Mouse (Mus musculus) heart, embryonic 16.5 days (tissue): ENCODE data around the gene Mob2. TPM values are rescaled to one million over a fixed set of nuclear protein-coding genes. Genes with fewer than 3 reads are reported as not detected.
A peak's percentile ranks its signal among the peaks of the same experiment; 100 is the strongest.

Source experiments
- ATAC-seq: fragments of 200-750 bp; cut with Nextera tagmentation; replicated peaks from 2 replicates; pipeline ENCODE4 v1.8.0; 2017; ENCODE audit warnings: moderate number of reproducible peaks; ENCODE audit not compliant: insufficient read depth, low FRiP score; ENCODE audit errors: extremely low read depth
- H3K27ac ChIP-seq: fragments of 300-500 bp; sonication (generic); 2 replicates; pipeline ENCODE4 v1.5.1; 2014; ENCODE audit warnings: mild to moderate bottlenecking, low read length, control low read depth, moderate library complexity
- H3K27me3 ChIP-seq: fragments of 300-500 bp; sonication (generic); 2 replicates; pipeline ENCODE4 v1.6.1; 2014; ENCODE audit warnings: low read length, mixed read lengths; ENCODE audit not compliant: control insufficient read depth, insufficient read depth
- H3K36me3 ChIP-seq: fragments of 300-500 bp; sonication (generic); 2 replicates; pipeline ENCODE4 v1.6.1; 2014; ENCODE audit not compliant: control insufficient read depth, insufficient read depth
- H3K4me1 ChIP-seq: fragments of 300-500 bp; sonication (generic); 2 replicates; pipeline ENCODE4 v1.6.1; 2014; ENCODE audit warnings: low read length, mixed read lengths; ENCODE audit not compliant: control insufficient read depth, insufficient read depth
- H3K4me2 ChIP-seq: fragments of 300-500 bp; sonication (generic); 2 replicates; pipeline ENCODE4 v1.6.1; 2014; ENCODE audit warnings: low read depth, mild to moderate bottlenecking, control low read depth, low read length
- H3K4me3 ChIP-seq: fragments of 300-500 bp; sonication (generic); 2 replicates; pipeline ENCODE4 v1.5.1; 2014; ENCODE audit warnings: mild to moderate bottlenecking, control low read depth, low read length
- H3K9ac ChIP-seq: fragments of 300-500 bp; sonication (generic); 2 replicates; pipeline ENCODE4 v1.6.1; 2014; ENCODE audit warnings: low read length, control low read depth
- H3K9me3 ChIP-seq: fragments of 300-500 bp; sonication (generic); replicated peaks from 2 replicates; pipeline ENCODE4 v1.6.1; 2016; ENCODE audit warnings: low read length; ENCODE audit not compliant: control insufficient read depth
- WGBS: fragments of 180-500 bp; shearing (Covaris S2); extraction: QIAGEN DNeasy Blood & Tissue Kit; methylation state at CpG from one replicate; pipeline ENCODE4 v1.1.7; 2014; 5-methylcytosine and 5-hydroxymethylcytosine counted together
- polyA plus RNA-seq: library from polyadenylated mRNA; unstranded; fragments of >200 nt; fragmentation: Nextera tagmentation; extraction: Ambion mirVana; gene quantifications from 2 replicates; pipeline ENCODE4 v1.2.1, GENCODE M21; 2015

Mob2 gene
- polyA plus RNA-seq: 54.3 and 56.3 TPM in 2 replicates

DNA sequence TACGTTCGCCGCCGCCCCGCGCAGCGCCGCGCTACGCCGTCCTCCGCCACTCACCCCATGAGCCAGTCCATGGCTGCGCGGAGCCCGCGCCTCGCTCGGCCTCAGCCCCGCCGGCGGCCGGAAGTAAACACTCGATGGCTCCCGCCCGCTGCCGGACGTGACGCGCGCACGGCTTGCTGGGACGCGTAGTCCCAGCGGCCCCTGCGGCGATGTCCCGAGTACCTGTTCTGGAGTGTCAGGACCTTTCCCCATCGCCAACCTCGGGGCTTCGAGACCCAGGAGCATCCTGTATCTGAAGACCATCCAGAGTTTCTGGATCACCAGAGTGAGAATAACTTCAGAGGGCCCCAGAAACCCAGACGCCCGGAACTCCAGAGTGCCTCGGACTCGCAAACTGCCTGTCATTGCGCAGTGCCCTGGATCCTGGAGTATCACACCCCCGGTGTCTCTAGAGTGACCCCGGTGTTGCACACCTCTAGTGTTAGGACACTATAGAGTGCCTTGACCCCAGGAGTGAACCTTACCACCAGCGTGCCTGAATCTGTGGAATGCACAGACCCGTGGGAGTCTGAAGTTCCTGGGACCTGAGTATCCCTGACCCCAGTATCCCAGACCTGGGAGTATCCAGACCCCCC, at the start of gene Mob2:
Gene Mob2, minus strand, starts transcription at position 135 of the 635 bp plus-strand sequence.
- H3K9ac ChIP-seq: peak within 1 kb of the TSS; percentile 88
- peak; percentile 96 for ATAC-seq

DNA sequence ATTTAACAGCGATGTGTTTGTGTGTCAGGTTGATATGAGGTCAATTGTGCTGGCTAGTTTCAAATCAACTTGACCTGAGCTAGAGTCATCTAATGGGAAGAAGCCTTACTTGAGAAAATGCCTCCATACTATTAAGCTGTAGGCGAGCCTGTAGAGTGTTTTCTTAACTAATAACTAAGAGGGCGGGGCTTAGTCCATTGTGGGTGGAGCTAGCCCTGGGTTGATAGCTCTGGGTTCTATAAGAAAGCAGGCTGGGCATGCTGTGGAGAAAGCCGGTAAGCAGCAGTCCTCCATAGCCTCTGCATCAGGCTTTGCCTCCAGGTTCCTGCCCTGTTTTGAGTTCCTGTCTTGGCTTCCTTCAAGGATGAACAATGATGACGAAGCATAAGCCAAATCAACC, 43.9 kb upstream of the Mob2 start:
- H3K27ac ChIP-seq: no peak overlapping the region
- H3K36me3 ChIP-seq: no peaks in the 10 kb centered on the region
- no peaks in the 10 kb centered on the region for H3K4me1 ChIP-seq
- no peak for ATAC-seq
- H3K9ac ChIP-seq: no peak overlapping the region
- H3K27me3 ChIP-seq: no peaks in the 10 kb centered on the region
- WGBS: 40% methylated on average over 5 of the region's 5 CpGs
- H3K9me3 ChIP-seq: no peaks in the 10 kb centered on the region
- H3K4me2 ChIP-seq: no peak overlapping the region
- H3K4me3 ChIP-seq: no peak overlapping the region

More for the DNA sequence above, at the start of gene Mob2:
- peaks cover 25% of the 10 kb centered on the region for H3K4me1 ChIP-seq
- H3K27ac ChIP-seq: peak within 1 kb of the TSS; percentile 72
- no peaks in the 10 kb centered on the region for H3K9me3 ChIP-seq
- H3K36me3 ChIP-seq: 0 out of 2 replicates have a peak, but pooled peaks cover 4% of the 10 kb centered on the region
- H3K27me3 ChIP-seq: no peaks in the 10 kb centered on the region
- H3K4me3 ChIP-seq: peak within 1 kb of the TSS; percentile 79
- under 1% methylated on average over 49 of the region's 49 CpGs for WGBS
- H3K4me2 ChIP-seq: peak within 1 kb of the TSS; percentile 77

DNA sequence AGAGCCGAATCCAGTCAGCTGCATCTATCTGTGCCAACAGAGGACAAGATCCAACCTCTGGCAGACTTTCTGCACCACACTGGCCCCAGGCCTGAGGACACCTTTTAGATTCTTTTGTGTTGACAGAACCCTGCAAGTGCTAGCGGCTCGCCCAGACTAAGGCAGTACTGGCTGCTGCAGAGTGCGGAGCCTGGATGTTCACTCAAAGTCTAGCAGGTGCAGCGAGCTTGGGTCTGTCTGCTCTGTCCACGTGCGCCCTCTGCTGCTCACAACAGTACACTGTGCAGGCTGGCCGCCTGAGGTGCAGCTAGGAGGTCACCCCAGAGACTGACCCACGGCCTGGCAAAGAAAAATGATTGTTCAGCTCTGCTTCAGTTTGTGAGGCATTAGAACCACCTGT, 36.9 kb upstream of the Mob2 start:
- Histone ChIP-seq H3K4me1 (peaks cover 17% of the 10 kb centered on the region), H3K4me2 (no peak overlapping the region), H3K9ac (no peak overlapping the region), H3K27me3 (peaks cover 11% of the 10 kb centered on the region), H3K36me3 (no peaks in the 10 kb centered on the region), H3K4me3 (no peak overlapping the region), H3K27ac (no peak overlapping the region), H3K9me3 (no peaks in the 10 kb centered on the region)
- 10% methylated on average over 9 of the region's 9 CpGs for WGBS
- ATAC-seq: peak; percentile 31; the same call in 1 of the 2 replicates

DNA sequence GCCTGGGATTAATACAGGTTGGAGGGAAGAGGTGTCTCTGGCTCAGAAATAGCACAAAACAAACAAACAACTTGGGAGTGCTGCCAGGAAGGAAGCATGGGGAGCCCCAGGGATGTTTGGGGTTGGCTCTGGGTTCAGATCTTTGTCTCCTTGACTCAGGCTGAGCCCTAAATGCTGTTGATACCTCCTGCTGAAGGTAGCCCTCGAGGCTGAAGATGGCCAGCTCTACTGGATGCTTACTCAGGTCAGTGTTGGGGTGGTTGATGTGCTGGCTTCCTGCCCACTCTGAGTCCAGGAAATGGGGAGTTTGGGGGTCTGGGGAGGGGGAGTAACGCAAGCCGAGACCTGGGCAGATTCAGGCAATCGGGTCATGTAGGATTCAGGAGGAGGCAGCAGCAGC, 35.8 kb upstream of the Mob2 start:
- no peak overlapping the region for H3K27ac ChIP-seq
- H3K4me2 ChIP-seq: no peak overlapping the region
- H3K36me3 ChIP-seq: no peaks in the 10 kb centered on the region
- H3K9ac ChIP-seq: no peak overlapping the region
- H3K4me1 ChIP-seq: peaks cover 24% of the 10 kb centered on the region
- no peaks in the 10 kb centered on the region for H3K9me3 ChIP-seq
- no peak overlapping the region for H3K4me3 ChIP-seq
- WGBS: 60% methylated on average over 4 of the region's 4 CpGs
- ATAC-seq: no peak
- peaks cover 11% of the 10 kb centered on the region for H3K27me3 ChIP-seq

DNA sequence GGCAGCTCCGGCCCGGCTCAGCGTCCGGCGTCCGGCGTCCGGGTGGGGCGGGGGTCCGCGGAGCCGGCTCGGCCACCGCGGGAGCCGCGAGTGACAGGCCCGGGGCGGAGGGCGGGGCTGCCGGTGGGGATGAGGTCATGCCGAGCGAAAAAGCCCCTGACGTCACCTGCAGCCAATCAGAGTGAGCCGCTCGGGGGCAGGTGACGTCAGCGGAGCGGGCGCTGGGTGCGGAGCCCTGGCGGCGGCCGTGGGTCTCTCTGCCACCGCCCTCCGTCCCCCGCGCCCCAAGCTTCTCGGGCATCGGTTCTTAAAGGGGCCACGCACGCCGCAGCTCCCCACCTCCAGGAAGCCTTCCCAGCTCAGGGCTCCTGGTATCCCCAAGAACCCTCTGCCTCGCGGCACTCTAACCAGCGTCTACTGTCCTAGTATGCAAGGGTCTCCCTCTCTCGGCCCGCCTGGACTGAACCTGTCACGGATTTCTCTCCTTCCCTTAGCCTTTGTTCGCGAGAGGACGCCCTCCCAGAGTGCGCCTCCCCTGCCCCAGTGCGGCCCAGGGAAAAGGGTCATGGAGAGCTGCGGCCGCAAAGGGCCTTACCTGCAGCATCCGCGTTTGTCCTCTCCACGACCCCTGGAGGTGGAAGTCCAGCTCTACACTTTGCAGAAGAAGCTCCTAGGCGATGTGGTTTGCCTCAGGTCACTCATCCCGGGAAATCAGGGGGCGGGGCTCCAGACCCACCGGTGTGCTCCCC, 34.5 kb upstream of the Mob2 start, which contains the start of gene Dusp8:
Gene Dusp8, minus strand, starts transcription at position 661 of the 749 bp plus-strand sequence.
- H3K27me3 ChIP-seq: peaks cover 11% of the 10 kb centered on the region
- H3K36me3 ChIP-seq: no peaks in the 10 kb centered on the region
- H3K9ac ChIP-seq: peak within 1 kb of the TSS; percentile 85
- H3K4me1 ChIP-seq: peaks cover 27% of the 10 kb centered on the region
- peak; percentile 91 for ATAC-seq
- peak within 1 kb of the TSS; percentile 92 for H3K4me2 ChIP-seq
- no peaks in the 10 kb centered on the region for H3K9me3 ChIP-seq
- peak within 1 kb of the TSS; percentile 72 for H3K27ac ChIP-seq
- WGBS: under 1% methylated on average over 60 of the region's 63 CpGs
- peak within 1 kb of the TSS; percentile 79 for H3K4me3 ChIP-seq

DNA sequence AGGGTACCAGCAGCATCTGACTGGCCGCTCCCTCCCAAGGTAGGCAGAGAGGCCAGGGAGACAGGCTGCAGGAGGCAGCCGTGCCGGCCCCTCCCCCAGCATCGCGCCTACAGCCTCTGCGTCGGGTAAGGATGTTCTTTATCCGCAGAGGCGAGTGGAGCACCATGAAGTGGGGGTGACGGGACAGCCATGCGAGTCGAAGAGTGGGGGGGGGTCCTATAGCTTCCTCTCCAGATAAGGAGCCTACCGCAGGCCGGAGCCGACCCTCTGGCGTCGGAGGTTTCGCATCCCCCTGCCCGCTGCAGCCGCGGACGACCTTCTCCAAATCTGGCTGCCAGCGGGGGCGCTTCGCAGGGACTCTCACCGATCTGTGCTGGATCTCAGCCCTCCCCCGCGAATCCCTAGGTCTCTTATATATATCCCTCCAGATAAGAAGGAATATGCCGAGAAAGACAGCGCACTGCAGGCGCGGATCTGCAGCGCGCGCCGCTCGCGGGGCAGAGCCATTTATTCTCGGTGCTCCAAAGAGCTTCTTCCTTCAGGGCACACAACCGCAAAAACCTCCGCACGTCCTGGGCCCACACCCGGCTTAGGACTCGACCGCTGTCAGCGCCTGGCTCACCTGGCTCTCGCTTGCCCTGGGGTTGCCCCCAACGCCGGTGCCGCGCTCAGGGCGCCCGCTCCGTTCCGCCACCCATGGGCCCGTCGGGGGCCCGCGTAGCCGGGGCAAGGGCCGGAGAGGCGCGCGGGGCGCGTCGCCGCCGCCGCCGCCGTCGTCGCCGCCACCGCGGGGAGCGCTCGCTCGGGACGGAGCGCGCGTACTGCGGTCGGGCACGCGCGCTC, 33.7 kb upstream of the Mob2 start:
- ATAC-seq: peak; percentile 31
- no peaks in the 10 kb centered on the region for H3K36me3 ChIP-seq
- peaks cover 36% of the 10 kb centered on the region for H3K4me1 ChIP-seq
- H3K27ac ChIP-seq: peak overlapping the region; percentile 72
- H3K27me3 ChIP-seq: peaks cover 11% of the 10 kb centered on the region
- peak overlapping the region; percentile 85 for H3K9ac ChIP-seq
- WGBS: under 1% methylated on average over 89 of the region's 89 CpGs
- H3K4me3 ChIP-seq: peak overlapping the region; percentile 79
- no peaks in the 10 kb centered on the region for H3K9me3 ChIP-seq
- H3K4me2 ChIP-seq: peak overlapping the region; percentile 92

DNA sequence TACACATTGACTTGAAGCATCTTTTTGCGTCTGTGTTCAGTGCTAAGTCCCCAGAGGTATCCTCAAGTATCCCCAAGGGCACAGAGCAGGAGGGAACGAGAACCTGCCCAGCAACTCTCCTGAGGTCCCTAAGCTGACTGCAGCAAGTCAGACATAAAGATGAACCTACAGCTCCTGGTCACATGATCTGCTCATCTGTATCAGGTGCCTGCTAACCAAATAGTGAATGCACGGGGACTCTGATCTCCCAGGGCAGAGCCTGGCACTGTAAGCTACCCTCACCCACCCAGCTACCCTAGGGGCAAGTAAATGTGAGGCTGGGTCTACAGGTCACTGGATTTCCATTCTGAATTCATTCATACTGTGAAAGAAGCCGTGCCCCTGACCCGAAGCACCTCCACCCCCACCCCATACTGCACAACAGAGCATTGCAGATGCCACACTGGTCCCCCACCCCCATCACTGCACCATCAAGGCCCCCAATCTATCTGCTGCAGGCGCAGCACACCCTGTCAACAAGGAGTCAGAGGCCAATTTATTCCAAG, 32.9 kb upstream of the Mob2 start:
- Histone ChIP-seq H3K4me3 (peak overlapping the region; percentile 79), H3K9ac (peak overlapping the region; percentile 85), H3K36me3 (no peaks in the 10 kb centered on the region), H3K4me2 (peak overlapping the region; percentile 92), H3K27me3 (peaks cover 11% of the 10 kb centered on the region), H3K4me1 (peaks cover 43% of the 10 kb centered on the region), H3K27ac (no peak overlapping the region), H3K9me3 (no peaks in the 10 kb centered on the region)
- 26% methylated on average over 6 of the region's 6 CpGs for WGBS
- ATAC-seq: no peak

DNA sequence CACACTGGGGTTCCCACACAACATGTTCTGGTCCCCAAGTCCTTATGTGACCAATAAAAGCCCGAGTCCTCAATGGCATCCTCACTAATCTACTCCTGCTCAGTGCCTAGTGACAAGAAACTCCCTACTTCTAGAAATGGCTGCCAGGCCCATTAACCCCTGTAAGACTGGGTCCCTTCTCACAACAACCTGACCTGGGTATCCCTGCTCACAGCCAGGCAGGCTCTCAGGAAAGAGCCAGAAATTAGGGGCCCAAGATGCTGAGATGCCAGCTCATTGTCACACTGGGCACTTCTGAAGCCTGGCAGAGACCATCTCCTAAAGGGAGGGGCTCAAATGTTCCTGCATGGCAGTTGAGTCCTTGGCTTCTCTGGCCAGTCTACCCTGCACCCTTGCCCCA, 32.1 kb upstream of the Mob2 start:
- peaks cover 51% of the 10 kb centered on the region for H3K4me1 ChIP-seq
- ATAC-seq: no peak
- peak overlapping the region; percentile 46; the same call in 1 of the 2 replicates for H3K9ac ChIP-seq
- WGBS: 36% methylated on average over 1 of the region's 1 CpGs
- H3K27ac ChIP-seq: no peak overlapping the region
- peaks cover 1% of the 10 kb centered on the region; the same call in 1 of the 2 replicates for H3K36me3 ChIP-seq
- H3K27me3 ChIP-seq: peaks cover 11% of the 10 kb centered on the region
- H3K4me2 ChIP-seq: peak overlapping the region; percentile 92
- H3K9me3 ChIP-seq: no peaks in the 10 kb centered on the region
- no peak overlapping the region for H3K4me3 ChIP-seq
